Mouse (Mus musculus) embryonic stem cell, embryonic (primary cell): ENCODE measurements around the gene Prrc2a.

ENCODE experiments used
- CTCF ChIA-PET, 4 experiments: fragments of 300-600 bp in 2 of 4; fragments of 350-600 bp in 2 of 4; sonication (Branson Sonifier 250); formaldehyde crosslinking; loops; one replicate each; lab custom pipeline; 2022; ENCODE audit warnings: inconsistent platforms in 2 of 4; lab: Charles Lee
- POLR2A ChIA-PET, 4 experiments: fragments of 300-600 bp in 2 of 4; fragments of 350-600 bp in 2 of 4; sonication (Branson Sonifier 250); formaldehyde crosslinking; loops; one replicate each; lab custom pipeline; 2022; ENCODE audit warnings: antibody characterized with exemption in 4 of 4, inconsistent platforms in 1 of 4; lab: Charles Lee

Gene Prrc2a

GRCm38 (mm10) chr17:35175968-35176367, 11.3 kb upstream of the Prrc2a start, which contains the start of gene Aif1:
TSS of gene Aif1 (minus strand) at chr17:35176068.
- POLR2A ChIA-PET = interaction anchor here in 1 of 4 experiments (1.1 kb wide), 1 partner anchor 57 kb away, joined by 3 read pairs; no protein-coding TSS in a partner anchor
- CTCF ChIA-PET = interaction anchor here in 1 of 4 experiments (1.0 kb wide), 1 partner anchor 9 kb away, joined by 4 read pairs; no protein-coding TSS in a partner anchor

- CTCF ChIA-PET = no interaction called here
- POLR2A ChIA-PET = no interaction called here
Observed at GRCm38 (mm10) chr17:35175382-35175781, 10.7 kb upstream of the Prrc2a start.

DNA sequence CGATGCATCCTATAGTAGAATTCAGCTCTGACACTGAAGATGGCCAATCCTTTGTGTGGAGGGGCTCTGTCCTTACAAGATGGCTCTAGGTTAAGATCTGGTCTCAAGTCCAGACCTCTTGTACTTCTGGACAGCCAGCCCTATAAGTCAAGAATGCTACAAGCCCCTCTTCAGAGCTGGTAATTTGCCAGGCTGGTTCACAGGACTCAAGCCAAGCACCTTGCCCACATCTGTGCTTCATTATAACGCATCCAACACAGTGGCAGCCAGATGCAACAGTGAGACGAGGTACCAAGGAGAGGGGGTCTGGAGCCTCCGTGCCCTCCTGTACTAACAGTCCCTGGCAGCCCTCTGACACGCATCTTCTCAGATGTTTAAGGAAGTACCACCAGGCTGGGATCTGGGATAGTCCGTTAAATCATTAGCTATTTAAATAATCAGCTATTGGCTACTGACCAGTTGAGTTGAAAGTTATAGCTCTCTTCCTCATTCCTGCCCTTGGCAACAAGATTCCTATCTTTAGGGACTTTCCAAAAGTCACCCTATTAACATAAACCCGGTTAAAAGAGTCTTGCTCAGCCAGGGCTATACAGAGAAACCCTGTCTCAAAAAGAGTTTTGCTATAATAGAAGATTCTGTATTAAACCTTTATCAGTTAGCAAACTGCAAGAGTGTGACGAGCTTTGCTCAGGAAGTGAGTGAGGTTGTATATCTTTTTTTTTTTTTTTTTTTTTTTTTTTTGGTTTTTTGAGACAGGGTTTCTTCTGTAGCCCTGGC, 9.7 kb upstream of the Prrc2a start:
- ChIA-PET CTCF (interaction anchor here (0.5 to 10.1 kb wide), 9 partner anchors 17 to 152 kb away, joined by 3 to 161 read pairs (median 3); partner anchors contain the start of genes Apom (in 1 of the 4), Atp6v1g2 (in 1 of the 4), Ddx39b (in 1 of the 4) and Nfkbil1 (in 1 of the 4)), POLR2A (interaction anchor here in 3 of 4 experiments (0.6 to 24.9 kb wide), 14 partner anchors 9 to 1489 kb away, joined by 3 to 396 read pairs (median 4); partner anchors contain the start of genes Ddx39b (in 2 of the 3), D17H6S53E (in 1 of the 3) and Tnf (in 1 of the 3))

- CTCF ChIA-PET = interaction anchor here in 3 of 4 experiments (0.6 to 10.1 kb wide), 6 partner anchors 16 to 151 kb away, joined by 3 to 161 read pairs (median 3); partner anchors contain the start of genes Atp6v1g2 (in 1 of the 3) and Nfkbil1 (in 1 of the 3)
- POLR2A ChIA-PET = interaction anchor here in 3 of 4 experiments (0.8 to 24.9 kb wide), 12 partner anchors 10 to 223 kb away, joined by 3 to 396 read pairs (median 4); partner anchors contain the start of genes Ddx39b (in 2 of the 3), Apom (in 1 of the 3), D17H6S53E (in 1 of the 3) and Tnf (in 1 of the 3)
Observed at GRCm38 (mm10) chr17:35173329-35173728, 8.6 kb upstream of the Prrc2a start.

DNA sequence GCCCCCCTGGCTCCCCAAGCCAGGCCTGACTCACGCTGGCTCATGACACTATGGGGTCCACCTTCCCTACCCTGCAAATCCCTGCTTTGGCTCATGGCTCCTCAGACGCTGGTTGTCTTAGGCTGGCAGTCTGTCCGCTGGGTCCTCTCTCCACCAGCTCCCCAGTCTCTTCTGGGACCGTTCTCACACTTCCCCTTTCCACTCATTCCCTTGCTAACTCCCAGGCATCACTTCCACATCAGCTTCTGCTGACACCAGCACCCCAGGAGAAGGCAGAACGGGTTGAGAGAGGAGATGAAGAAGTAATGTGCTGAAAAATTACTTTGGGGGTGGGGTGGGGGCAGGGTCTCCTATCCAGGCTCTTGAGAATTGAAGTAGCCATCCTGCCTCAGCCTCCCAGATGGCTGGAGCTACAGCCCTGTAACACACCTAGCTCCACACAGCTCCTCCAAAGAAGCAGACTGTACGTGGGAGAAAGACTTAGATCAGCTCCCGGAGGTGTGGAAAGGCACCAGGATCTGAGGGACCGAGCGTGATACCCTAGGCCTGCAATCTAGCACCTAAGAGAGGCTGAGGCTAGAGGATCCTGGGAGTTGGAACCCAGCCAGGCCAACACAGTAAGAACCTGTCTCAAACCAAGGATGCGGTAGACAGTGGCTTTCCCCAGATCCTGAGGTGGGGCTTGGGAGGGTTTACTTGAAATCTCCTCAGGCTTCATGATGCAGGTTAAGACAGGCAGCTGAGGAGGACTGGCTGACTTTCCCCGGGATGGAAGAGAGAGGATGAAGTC, 7.9 kb upstream of the Prrc2a start:
- POLR2A ChIA-PET = interaction anchor here in 3 of 4 experiments (0.5 to 24.9 kb wide), 13 partner anchors 10 to 330 kb away, joined by 3 to 396 read pairs (median 4); partner anchors contain the start of genes Ddx39b (in 2 of the 3), Apom (in 1 of the 3) and Gpank1 (in 1 of the 3)
- CTCF ChIA-PET = interaction anchor here (0.6 to 10.1 kb wide), 13 partner anchors 16 to 457 kb away, joined by 3 to 161 read pairs (median 3); partner anchors contain the start of genes Atp6v1g2 (in 1 of the 4) and Nfkbil1 (in 1 of the 4)

- POLR2A ChIA-PET = interaction anchor here (0.5 to 24.9 kb wide), 57 partner anchors 9 to 1834 kb away, joined by 3 to 441 read pairs (median 3); partner anchors contain the start of genes Ddx39b (in 3 of the 4), Atp6v1g2 (in 1 of the 4), Csnk2b (in 1 of the 4) and Gm16181 (in 1 of the 4)
- CTCF ChIA-PET = interaction anchor here (0.5 to 10.1 kb wide), 187 partner anchors 8 to 1671 kb away, joined by 3 to 161 read pairs (median 5); partner anchors contain the start of genes Gm16181 (in 4 of the 4), Nfkbil1 (in 4 of the 4), Atp6v1g2 (in 3 of the 4) and D17H6S53E (in 3 of the 4)
Observed at GRCm38 (mm10) chr17:35168541-35169207, 4.0 kb upstream of the Prrc2a start.

DNA sequence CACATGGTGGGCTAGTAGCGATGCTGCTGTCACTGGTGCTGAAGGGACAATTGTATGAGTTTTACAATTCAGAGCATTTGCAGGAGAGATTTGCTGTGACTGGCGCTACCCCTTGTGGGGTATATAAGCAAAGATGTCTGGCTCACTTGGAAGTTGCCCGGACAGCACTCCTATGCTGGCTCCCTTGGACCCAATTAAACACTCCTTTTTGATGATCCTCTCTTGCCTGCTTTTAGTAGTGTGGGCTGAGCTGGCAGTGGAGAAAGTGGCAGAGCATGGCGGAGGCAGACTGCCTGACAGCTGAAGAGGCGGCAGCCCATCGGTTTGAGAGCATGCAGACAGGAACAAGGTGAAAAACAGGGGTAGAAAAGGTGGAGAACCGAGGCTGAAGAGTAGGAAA, 3.1 kb upstream of the Prrc2a start:
- ChIA-PET POLR2A (interaction anchor here in 3 of 4 experiments (0.5 to 24.9 kb wide), 19 partner anchors 17 to 229 kb away, joined by 3 to 561 read pairs (median 4); partner anchors contain the start of genes Ddx39b (in 3 of the 3) and Atp6v1g2 (in 1 of the 3)), CTCF (interaction anchor here (0.6 to 10.1 kb wide), 31 partner anchors 8 to 244 kb away, joined by 3 to 161 read pairs (median 6); partner anchors contain the start of genes Atp6v1g2 (in 2 of the 4), Nfkbil1 (in 2 of the 4), Aif1 (in 1 of the 4) and Csnk2b (in 1 of the 4))

- ChIA-PET CTCF (interaction anchor here (0.5 to 10.1 kb wide), 93 partner anchors 10 to 1142 kb away, joined by 3 to 161 read pairs (median 4); partner anchors contain the start of genes Atp6v1g2 (in 3 of the 4), Nfkbil1 (in 3 of the 4), D17H6S53E (in 2 of the 4) and Ddx39b (in 2 of the 4)), POLR2A (interaction anchor here (0.6 to 24.9 kb wide), 39 partner anchors 12 to 251 kb away, joined by 3 to 561 read pairs (median 4); partner anchors contain the start of genes Ddx39b (in 3 of the 4), Tnf (in 2 of the 4), Abhd16a (in 1 of the 4) and Atp6v1g2 (in 1 of the 4))
Observed at GRCm38 (mm10) chr17:35166352-35167035, 1.8 kb upstream of the Prrc2a start.

- POLR2A ChIA-PET = interaction anchor here in 3 of 4 experiments (0.7 to 24.9 kb wide), 14 partner anchors 9 to 215 kb away, joined by 3 to 561 read pairs (median 8); partner anchors contain the start of genes D17H6S53E (in 2 of the 3), Ddx39b (in 2 of the 3), Atp6v1g2 (in 1 of the 3) and Csnk2b (in 1 of the 3)
- CTCF ChIA-PET = interaction anchor here in 2 of 4 experiments (0.5 to 10.1 kb wide), 6 partner anchors 57 to 270 kb away, joined by 3 to 161 read pairs (median 5); partner anchors contain the start of genes Atp6v1g2 (in 1 of the 2) and Nfkbil1 (in 1 of the 2)
Observed at GRCm38 (mm10) chr17:35165451-35166155, 906 bp upstream of the Prrc2a start.

DNA sequence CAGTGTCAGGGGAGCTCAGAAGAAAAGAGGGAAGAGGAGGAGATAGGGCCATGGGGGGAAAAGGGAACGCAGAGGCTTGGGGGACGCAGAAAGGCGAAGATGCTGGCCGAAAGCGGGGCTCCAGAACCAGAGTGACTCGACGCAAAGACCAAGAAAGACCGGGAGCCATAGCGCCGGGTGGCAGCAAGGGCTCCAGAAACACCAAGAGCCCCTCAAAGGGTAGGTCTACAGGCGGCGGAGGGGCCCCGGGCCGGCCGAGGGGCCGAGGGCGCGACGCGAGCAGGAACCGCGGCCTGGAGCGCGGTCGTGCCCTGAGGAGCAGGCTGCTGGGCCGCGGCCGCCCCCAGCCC, 504 bp downstream of the Prrc2a start:
- ChIA-PET POLR2A (interaction anchor here (0.5 to 24.9 kb wide), 42 partner anchors 8 to 1260 kb away, joined by 3 to 561 read pairs (median 6); partner anchors contain the start of genes Ddx39b (in 4 of the 4), Csnk2b (in 3 of the 4), Gpank1 (in 3 of the 4) and Atp6v1g2 (in 2 of the 4)), CTCF (no interaction called here)

- ChIA-PET CTCF (interaction anchor here in 2 of 4 experiments (0.5 to 0.9 kb wide), 3 partner anchors 75 to 112 kb away, joined by 3 to 5 read pairs (median 4); no protein-coding TSS in a partner anchor), POLR2A (interaction anchor here (0.6 to 24.9 kb wide), 61 partner anchors 9 to 1260 kb away, joined by 3 to 561 read pairs (median 4); partner anchors contain the start of genes Ddx39b (in 4 of the 4), Csnk2b (in 3 of the 4), Gpank1 (in 3 of the 4) and Atp6v1g2 (in 2 of the 4))
Observed at GRCm38 (mm10) chr17:35163326-35164081, 1.2 kb downstream of the Prrc2a start.

GRCm38 (mm10) chr17:35162730-35163129, 2.0 kb downstream of the Prrc2a start:
- ChIA-PET POLR2A (interaction anchor here (0.6 to 24.9 kb wide), 52 partner anchors 8 to 565 kb away, joined by 3 to 561 read pairs (median 4); partner anchors contain the start of genes Ddx39b (in 4 of the 4), Atp6v1g2 (in 2 of the 4), D17H6S53E (in 2 of the 4) and Gpank1 (in 2 of the 4)), CTCF (interaction anchor here in 2 of 4 experiments (0.9 to 1.2 kb wide), 3 partner anchors 26 to 84 kb away, joined by 4 to 5 read pairs (median 4); partner anchors contain the start of gene Lst1 (in 1 of the 2))

- CTCF ChIA-PET = interaction anchor here in 1 of 4 experiments (0.6 to 1.2 kb wide), 2 partner anchors 26 to 210 kb away, joined by 3 to 4 read pairs; partner anchors contain the start of gene Lst1
- POLR2A ChIA-PET = interaction anchor here (0.6 to 24.9 kb wide), 41 partner anchors 7 to 1037 kb away, joined by 3 to 561 read pairs (median 5); partner anchors contain the start of genes Ddx39b (in 4 of the 4), D17H6S53E (in 2 of the 4), Gpank1 (in 2 of the 4) and Apom (in 1 of the 4)
Observed at GRCm38 (mm10) chr17:35162121-35162520, 2.6 kb downstream of the Prrc2a start.
